Mouse (Mus musculus) megakaryocyte, embryonic 14.5 days (primary cell): ENCODE results near the gene Amer1. TPM values are rescaled to one million over a fixed set of nuclear protein-coding genes. Genes with fewer than 3 reads are reported as not detected.

ENCODE experiments used
- H3K27me3 ChIP-seq: replicated peaks from 2 replicates; pipeline ENCODE3; 2012; ENCODE audit warnings: inconsistent platforms
- H3K36me3 ChIP-seq: replicated peaks from 2 replicates; pipeline ENCODE3; 2012; ENCODE audit warnings: low read length, inconsistent platforms, mixed read lengths
- H3K4me1 ChIP-seq: 2 replicates; pipeline ENCODE4 v1.6.1; 2012; ENCODE audit warnings: inconsistent platforms
- H3K4me3 ChIP-seq: replicated peaks from 2 replicates; pipeline ENCODE3; 2012; ENCODE audit warnings: moderate library complexity, mild to moderate bottlenecking, inconsistent platforms
- H3K9me3 ChIP-seq: 2 replicates; pipeline ENCODE4 v1.6.1; 2012; ENCODE audit warnings: inconsistent platforms
- FLI1 ChIP-seq: IDR thresholded peaks from 2 replicates; pipeline ENCODE4 v1.6.1; 2012; ENCODE audit warnings: low read length, inconsistent platforms, mixed read lengths
- GATA1 ChIP-seq: IDR thresholded peaks from 3 replicates; pipeline ENCODE4 v1.6.1; 2012; ENCODE audit warnings: mixed read lengths, low read length, inconsistent platforms, borderline replicate concordance
- polyA plus RNA-seq: library from polyadenylated mRNA; stranded (reverse); fragments of >175 nt; gene quantifications from 2 replicates; pipeline ENCODE4 v1.2.3, GENCODE M21; 2012; ENCODE audit warnings: low replicate concordance; ENCODE audit not compliant: insufficient read depth

Amer1 gene
- 0.46 TPM in 1 of 2 replicates, not detected in the other for polyA plus RNA-seq

DNA sequence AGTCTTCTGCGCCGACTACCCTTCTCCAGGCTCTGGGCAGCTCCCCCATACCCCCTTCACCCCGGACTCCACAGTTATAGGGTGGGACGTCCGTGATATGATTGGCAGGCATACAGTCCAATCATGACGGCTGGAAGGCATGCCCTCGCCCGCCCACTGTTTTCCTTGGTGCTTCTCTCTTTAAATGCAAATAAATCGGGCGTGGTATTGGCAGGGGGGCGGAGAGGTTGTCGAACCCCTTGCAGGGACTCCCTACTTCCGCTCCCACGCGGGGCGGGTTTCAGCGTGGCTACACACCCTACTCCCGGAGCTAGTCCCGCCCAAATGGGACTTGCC lies at the start of gene Amer1:
Gene Amer1, minus strand, starts transcription at position 97 of the 336 bp plus-strand sequence.
- H3K36me3 ChIP-seq: no peaks in the 10 kb centered on the region
- no peak for TF ChIP-seq GATA1
- peaks cover 36% of the 10 kb centered on the region for H3K4me1 ChIP-seq
- peak within 1 kb of the TSS; percentile 93 for H3K4me3 ChIP-seq
- peaks cover 5% of the 10 kb centered on the region; the same call in 1 of the 2 replicates for H3K9me3 ChIP-seq
- peaks cover 10% of the 10 kb centered on the region for H3K27me3 ChIP-seq

DNA sequence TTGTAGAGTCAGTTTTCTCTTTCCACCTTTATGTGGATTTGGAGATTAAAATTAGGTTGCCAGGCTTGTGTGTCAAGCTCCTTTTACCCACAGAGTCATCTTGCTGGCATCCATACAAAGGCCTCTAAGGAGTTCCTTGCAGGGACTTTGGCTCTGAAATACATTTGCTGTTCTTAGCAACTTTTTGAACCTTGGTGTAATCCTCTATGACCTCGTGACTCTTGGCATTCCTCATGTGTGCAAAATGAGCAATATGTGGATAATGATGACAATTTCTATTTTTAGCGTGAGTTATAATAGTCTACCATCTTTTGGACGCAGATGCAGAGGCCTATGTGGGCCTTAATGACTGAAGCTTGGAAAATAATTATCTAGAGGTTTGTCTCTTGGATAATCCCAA lies 12.5 kb upstream of the Amer1 start:
- H3K9me3 ChIP-seq: no peaks in the 10 kb centered on the region
- TF ChIP-seq GATA1 (no peak), FLI1 (no peak)
- no peaks in the 10 kb centered on the region for H3K27me3 ChIP-seq
- no peaks in the 10 kb centered on the region for H3K36me3 ChIP-seq
- H3K4me1 ChIP-seq: no peaks in the 10 kb centered on the region
- H3K4me3 ChIP-seq: no peak overlapping the region

DNA sequence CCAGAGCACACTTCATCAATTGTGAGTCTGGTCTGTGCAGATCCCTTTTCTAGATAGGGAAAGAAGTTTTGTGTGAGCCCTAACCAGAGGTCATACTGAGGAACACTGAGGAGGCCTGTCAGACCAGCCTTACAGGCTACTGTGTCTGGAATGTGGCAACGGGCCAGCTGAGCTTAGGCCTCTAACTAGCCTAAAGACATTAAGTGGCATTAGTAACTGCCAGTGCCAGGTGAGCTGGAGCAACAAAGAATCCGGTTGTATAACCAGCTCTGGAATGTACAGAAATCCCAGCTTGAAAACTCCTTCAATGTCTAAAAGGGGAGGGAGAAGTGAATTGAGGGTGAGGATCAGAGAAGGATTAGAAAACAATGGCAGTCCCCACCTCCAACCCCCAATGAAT lies 1.2 kb upstream of the Amer1 start:
- TF ChIP-seq GATA1 (no peak), FLI1 (no peak)
- Histone ChIP-seq H3K27me3 (peaks cover 10% of the 10 kb centered on the region), H3K9me3 (peaks cover 5% of the 10 kb centered on the region; the same call in 1 of the 2 replicates), H3K36me3 (no peaks in the 10 kb centered on the region), H3K4me3 (no peak overlapping the region), H3K4me1 (peaks cover 31% of the 10 kb centered on the region)

DNA sequence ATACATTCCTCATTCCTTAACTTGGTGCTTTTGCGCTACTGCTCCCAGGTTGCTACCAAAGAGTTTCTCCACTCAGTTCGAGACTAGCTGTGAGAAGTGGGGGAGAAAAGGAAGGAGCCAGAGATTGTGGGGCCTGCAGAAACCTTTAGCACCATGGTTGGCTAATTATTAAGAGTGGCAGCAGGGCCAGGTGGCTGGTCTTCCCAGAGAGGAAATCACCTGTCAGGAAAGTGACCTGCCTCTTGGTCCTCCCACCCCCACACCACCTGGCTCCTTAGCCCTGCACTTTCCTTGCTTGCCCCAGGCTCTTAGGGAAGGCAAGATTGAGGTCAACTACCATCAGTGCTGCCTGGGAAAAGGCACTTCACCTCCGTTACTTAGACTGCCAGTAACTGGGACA lies 469 bp upstream of the Amer1 start:
- peaks cover 5% of the 10 kb centered on the region; the same call in 1 of the 2 replicates for H3K9me3 ChIP-seq
- peaks cover 36% of the 10 kb centered on the region for H3K4me1 ChIP-seq
- H3K4me3 ChIP-seq: peak overlapping the region; percentile 93
- TF ChIP-seq FLI1 (no peak), GATA1 (no peak)
- H3K27me3 ChIP-seq: peaks cover 10% of the 10 kb centered on the region
- no peaks in the 10 kb centered on the region for H3K36me3 ChIP-seq

DNA sequence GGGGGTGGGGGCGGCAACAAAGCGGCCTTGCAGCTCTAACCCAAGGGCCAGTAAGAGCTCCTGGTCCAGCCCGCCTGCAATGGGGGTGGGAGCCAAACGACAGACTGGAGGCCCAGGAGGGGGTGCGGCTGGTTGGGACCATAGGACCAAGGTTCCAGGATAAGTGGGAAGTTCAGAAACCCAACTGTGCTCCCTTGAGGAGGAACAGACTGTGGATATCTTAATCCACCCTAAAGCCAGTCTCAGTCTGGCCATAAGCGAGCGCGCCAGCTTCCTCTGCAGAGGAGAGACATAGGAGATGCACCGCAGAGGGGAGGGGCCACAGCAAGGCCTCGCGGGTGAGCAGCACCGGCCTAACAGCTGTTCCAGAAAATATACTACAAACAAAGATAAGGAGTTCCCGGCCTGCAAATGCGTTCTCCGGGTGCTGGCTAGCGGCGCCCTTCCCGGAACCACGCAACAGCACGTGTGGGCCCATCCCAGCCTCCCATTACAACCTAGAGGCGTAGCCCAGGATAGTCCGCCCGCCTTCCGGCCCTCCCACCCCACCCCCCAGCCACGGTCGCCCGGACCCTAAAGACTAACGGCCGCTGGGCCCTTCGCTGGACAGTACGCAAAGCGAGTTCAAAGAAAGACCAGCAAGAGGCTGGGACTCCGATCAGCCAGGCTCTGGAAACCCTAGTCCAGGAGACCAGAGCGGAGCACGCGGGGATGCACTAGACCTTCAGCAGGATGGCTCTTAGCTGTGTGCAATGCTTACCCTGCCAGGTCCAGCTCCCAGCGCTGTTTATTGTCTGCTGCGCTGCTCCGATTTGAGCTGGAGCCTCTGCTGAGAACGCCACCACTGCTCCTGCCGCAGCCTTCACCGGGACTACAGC lies 535 bp downstream of the Amer1 start:
- Histone ChIP-seq H3K4me3 (peak overlapping the region; percentile 93), H3K4me1 (peaks cover 36% of the 10 kb centered on the region), H3K9me3 (peaks cover 5% of the 10 kb centered on the region; the same call in 1 of the 2 replicates), H3K36me3 (peaks cover 2% of the 10 kb centered on the region), H3K27me3 (peaks cover 13% of the 10 kb centered on the region)
- TF ChIP-seq FLI1 (no peak), GATA1 (no peak)

DNA sequence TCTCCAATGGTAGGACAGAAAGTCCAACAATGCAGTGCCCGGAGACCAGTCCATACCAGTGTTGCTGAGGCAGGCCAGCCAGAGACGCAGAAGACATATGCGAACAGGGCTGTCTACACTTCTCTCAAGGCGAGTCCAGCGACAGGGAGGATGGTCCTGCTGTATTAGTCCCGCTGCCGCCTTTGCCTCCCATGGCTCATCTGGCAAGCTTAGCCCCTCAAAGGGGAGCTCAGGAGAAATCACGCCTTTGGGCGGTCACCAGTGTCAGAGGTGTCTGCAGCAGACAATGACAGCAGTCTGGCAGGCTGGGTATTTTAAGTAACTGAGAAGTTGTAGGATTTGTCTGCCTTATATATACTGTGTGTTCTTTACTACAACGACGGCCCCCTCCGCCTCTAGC lies 1.3 kb downstream of the Amer1 start:
- Histone ChIP-seq H3K36me3 (peaks cover 2% of the 10 kb centered on the region), H3K27me3 (peaks cover 13% of the 10 kb centered on the region), H3K4me1 (peaks cover 36% of the 10 kb centered on the region), H3K4me3 (peak overlapping the region; percentile 93), H3K9me3 (0 out of 2 replicates have a peak, but pooled peaks cover 5% of the 10 kb centered on the region)
- no peak for TF ChIP-seq GATA1
- TF ChIP-seq FLI1: no peak

DNA sequence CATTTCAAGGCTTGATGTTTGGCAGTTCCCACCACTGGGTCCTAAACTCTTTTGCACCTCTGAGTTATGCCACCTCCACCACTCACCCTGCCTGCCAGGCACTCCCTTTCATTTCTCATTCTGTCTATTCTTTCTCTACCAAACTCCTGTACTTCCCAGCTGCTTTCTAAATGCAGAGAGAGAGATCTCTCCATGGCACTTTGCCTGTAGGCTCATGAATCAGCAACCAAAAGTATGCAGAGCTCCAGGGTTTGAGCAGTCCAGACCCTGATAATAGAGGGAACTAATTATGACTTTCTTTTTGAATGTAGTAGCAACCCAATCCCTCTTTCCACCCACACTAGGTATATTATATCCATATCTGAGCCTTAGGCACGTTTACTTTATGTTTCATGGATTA lies 2.4 kb downstream of the Amer1 start:
- Histone ChIP-seq H3K9me3 (0 out of 2 replicates have a peak, but pooled peaks cover 3% of the 10 kb centered on the region), H3K4me1 (peaks cover 36% of the 10 kb centered on the region), H3K27me3 (peaks cover 14% of the 10 kb centered on the region), H3K4me3 (no peak overlapping the region), H3K36me3 (peaks cover 2% of the 10 kb centered on the region)
- TF ChIP-seq GATA1 (no peak), FLI1 (no peak)

DNA sequence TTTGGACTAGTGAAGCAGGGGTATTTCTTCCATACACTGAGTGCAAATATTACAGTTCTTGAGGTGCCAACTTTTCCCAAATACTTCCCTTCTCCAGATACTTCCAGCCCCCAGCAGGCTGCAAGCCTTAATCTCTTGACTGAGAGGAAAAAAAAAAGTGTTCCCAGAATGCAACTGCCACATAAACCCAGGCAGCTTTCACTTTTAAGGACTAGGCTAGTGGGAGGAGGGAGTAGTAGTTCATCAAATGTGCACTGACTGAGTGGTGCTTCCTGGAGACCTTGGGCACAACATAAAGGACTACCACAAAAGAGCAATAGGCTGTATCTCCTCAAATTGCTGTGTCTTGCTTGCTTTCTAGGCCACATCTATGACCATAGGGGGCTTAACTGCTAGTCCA lies 3.4 kb downstream of the Amer1 start:
- peaks cover 36% of the 10 kb centered on the region for H3K4me1 ChIP-seq
- peaks cover 16% of the 10 kb centered on the region for H3K27me3 ChIP-seq
- TF ChIP-seq GATA1 (no peak), FLI1 (no peak)
- peaks cover 2% of the 10 kb centered on the region for H3K36me3 ChIP-seq
- H3K9me3 ChIP-seq: no peaks in the 10 kb centered on the region
- H3K4me3 ChIP-seq: peak overlapping the region; percentile 60

DNA sequence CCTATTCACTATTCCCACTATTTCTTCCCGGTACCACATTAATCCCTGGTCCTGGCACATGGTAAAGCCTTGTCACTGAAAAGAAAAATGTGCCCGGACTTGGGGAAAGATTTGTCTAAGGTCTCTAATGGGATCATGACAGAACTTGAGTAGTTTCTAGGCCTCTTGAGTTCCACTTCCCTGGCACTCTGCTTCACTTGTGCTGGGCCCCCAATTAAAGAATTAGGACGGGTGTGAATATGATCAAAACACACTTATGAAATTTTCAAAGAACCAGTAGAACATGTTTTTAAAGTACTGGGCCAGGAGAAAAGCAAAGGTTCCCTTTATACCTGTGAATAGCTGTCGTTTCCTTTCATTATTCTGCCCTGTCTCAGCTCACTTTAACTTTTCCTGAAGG lies 6.2 kb downstream of the Amer1 start:
- H3K4me3 ChIP-seq: no peak overlapping the region
- TF ChIP-seq GATA1 (no peak), FLI1 (no peak)

DNA sequence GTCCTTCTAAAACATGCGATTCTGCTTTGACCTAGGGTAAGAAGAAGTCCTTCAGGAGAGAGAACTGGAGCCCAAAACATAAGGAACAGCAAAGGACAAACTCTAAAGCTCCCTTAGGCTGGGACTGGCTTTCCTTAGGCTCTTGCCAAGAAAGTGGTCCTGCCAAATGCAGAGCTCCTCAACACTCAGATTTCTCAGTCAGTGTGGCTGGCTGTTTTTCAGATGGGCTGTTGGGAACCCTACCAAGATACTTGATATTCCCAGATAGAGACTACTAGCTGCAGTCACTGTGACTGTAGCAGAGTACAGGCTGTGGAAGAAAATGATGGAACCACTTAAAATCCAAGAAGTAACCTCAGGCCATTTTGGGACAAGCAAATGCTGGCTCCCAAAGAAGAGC lies 7.4 kb downstream of the Amer1 start:
- no peak overlapping the region for H3K4me3 ChIP-seq
- TF ChIP-seq FLI1 (no peak), GATA1 (no peak)
- H3K9me3 ChIP-seq: no peaks in the 10 kb centered on the region
- peaks cover 2% of the 10 kb centered on the region for H3K36me3 ChIP-seq
- H3K27me3 ChIP-seq: peaks cover 6% of the 10 kb centered on the region
- H3K4me1 ChIP-seq: peaks cover 19% of the 10 kb centered on the region

More for the DNA sequence above, 6.2 kb downstream of the Amer1 start:
- peaks cover 2% of the 10 kb centered on the region for H3K36me3 ChIP-seq
- H3K27me3 ChIP-seq: peaks cover 9% of the 10 kb centered on the region
- H3K9me3 ChIP-seq: no peaks in the 10 kb centered on the region
- peaks cover 30% of the 10 kb centered on the region for H3K4me1 ChIP-seq
